Mouse (Mus musculus) ovary, postnatal 36 days (tissue): ENCODE measurements around the gene Creb5.

ENCODE experiments used
- DNase-seq: peaks from one replicate; pipeline ENCODE4 v3.0.0; 2022; ENCODE audit warnings: low spot score, mixed read lengths

The Creb5 gene

GRCm38 (mm10) chr6:53642826-53643356 is 355.8 kb downstream of the Creb5 start:
- DNase-seq = no peak

- no peak for DNase-seq
These were observed 356.4 kb downstream of the Creb5 start for GRCm38 (mm10) chr6:53643481-53643880.

GRCm38 (mm10) chr6:53644056-53644455 is 357.0 kb downstream of the Creb5 start:
- no peak for DNase-seq

- no peak for DNase-seq
These were observed 357.9 kb downstream of the Creb5 start for GRCm38 (mm10) chr6:53644971-53645370.

- DNase-seq = no peak
These were observed 362.7 kb downstream of the Creb5 start for GRCm38 (mm10) chr6:53649782-53650181.

- no peak for DNase-seq
These were observed 365.6 kb downstream of the Creb5 start for GRCm38 (mm10) chr6:53652691-53653090.

GRCm38 (mm10) chr6:53653706-53654360 is 366.8 kb downstream of the Creb5 start:
- no peak for DNase-seq

GRCm38 (mm10) chr6:53654361-53654824 is 367.3 kb downstream of the Creb5 start:
- no peak for DNase-seq

- no peak for DNase-seq
These were observed 369.4 kb downstream of the Creb5 start for GRCm38 (mm10) chr6:53656466-53656865.

- no peak for DNase-seq
These were observed 370.4 kb downstream of the Creb5 start for GRCm38 (mm10) chr6:53657483-53657882.

- no peak for DNase-seq
These were observed 376.1 kb downstream of the Creb5 start for GRCm38 (mm10) chr6:53662858-53663833.

GRCm38 (mm10) chr6:53664759-53665158 is 377.7 kb downstream of the Creb5 start:
- DNase-seq = no peak

GRCm38 (mm10) chr6:53666503-53666902 is 379.4 kb downstream of the Creb5 start:
- DNase-seq = no peak

GRCm38 (mm10) chr6:53678307-53678706 is 391.2 kb downstream of the Creb5 start:
- DNase-seq = no peak

- no peak for DNase-seq
These were observed 393.0 kb downstream of the Creb5 start for GRCm38 (mm10) chr6:53680046-53680445.

- DNase-seq = no peak
These were observed 397.3 kb downstream of the Creb5 start for GRCm38 (mm10) chr6:53684416-53684815.

GRCm38 (mm10) chr6:53685323-53685722 is 398.3 kb downstream of the Creb5 start:
- no peak for DNase-seq

GRCm38 (mm10) chr6:53688762-53689477 is 401.9 kb downstream of the Creb5 start:
- DNase-seq = no peak

- no peak for DNase-seq
These were observed 403.9 kb downstream of the Creb5 start for GRCm38 (mm10) chr6:53691006-53691405.

- DNase-seq = no peak
These were observed 408.1 kb downstream of the Creb5 start for GRCm38 (mm10) chr6:53695216-53695615.

- no peak for DNase-seq
These were observed 409.4 kb downstream of the Creb5 start for GRCm38 (mm10) chr6:53696471-53696870.

- DNase-seq = no peak
These were observed 409.9 kb downstream of the Creb5 start for GRCm38 (mm10) chr6:53696921-53697320.
